Mouse (Mus musculus): ENCODE measurements around the gene Ranbp9. TPM values are rescaled to one million over a fixed set of nuclear protein-coding genes. Genes with fewer than 3 reads are reported as not detected.
A peak's percentile ranks its signal among the peaks of the same experiment; 100 is the strongest.

Gene Ranbp9
- polyA plus RNA-seq, 1 experiment from 2014 or later: 6.8 TPM

DNA sequence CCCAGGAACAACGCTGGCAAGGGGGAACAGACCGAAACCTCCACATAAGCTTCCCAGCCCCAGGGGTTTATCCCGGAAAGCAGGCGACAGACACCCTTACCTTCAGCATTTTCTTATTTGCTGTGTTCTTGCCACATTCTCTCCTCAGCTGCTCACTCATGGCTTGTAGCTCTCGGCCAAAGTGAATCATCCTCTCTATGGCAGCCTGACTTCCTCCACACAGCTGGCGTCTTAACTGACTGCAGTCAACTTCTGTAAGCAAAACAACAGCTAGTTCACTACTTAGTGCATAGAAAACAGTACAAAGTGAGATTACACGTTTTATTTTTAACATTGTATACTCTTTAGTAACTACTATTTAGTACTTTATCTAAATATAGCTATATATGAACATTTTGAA, 68.8 kb downstream of the Ranbp9 start:
- no peaks in the 10 kb centered on the region for H3K27me3 ChIP-seq (replicated peaks)
- WGBS: 89% methylated on average over 7 of the region's 7 CpGs
- no peak overlapping the region for H3K4me2 ChIP-seq
- no peak for ATAC-seq (ENCODE audit: insufficient number of reproducible peaks, low FRiP score)
- H3K27ac ChIP-seq (ENCODE audit: poor library complexity, severe bottlenecking): no peak overlapping the region
- H3K9ac ChIP-seq: no peak overlapping the region
- peaks cover 61% of the 10 kb centered on the region for H3K36me3 ChIP-seq
- H3K4me1 ChIP-seq (replicated peaks): no peaks in the 10 kb centered on the region
- no peak overlapping the region for H3K4me3 ChIP-seq
- H3K9me3 ChIP-seq (replicated peaks): no peaks in the 10 kb centered on the region

DNA sequence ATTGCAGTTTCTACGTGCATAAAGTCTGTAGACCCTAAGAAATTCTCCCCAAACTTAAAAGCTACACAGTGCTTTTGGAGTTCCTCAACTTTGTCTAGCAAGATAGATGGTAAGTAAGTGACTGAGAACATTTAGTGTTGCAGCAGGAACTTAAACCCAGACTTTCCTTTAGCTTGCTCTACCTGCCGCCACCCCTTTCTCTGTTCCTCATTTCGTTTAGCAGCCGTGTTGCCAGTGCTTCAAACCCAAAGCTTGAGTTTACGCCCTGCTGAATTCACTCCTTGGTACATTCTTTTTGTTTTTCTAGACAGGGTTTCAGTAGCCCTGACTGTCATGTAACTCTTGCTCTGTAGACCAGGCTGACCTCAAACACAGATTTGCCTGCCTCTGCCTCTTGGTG, 81.5 kb downstream of the Ranbp9 start:
- peak overlapping the region; percentile 82 for H3K4me2 ChIP-seq
- peaks cover 8% of the 10 kb centered on the region for H3K4me1 ChIP-seq (replicated peaks)
- no peaks in the 10 kb centered on the region for H3K27me3 ChIP-seq (replicated peaks)
- no peaks in the 10 kb centered on the region for H3K9me3 ChIP-seq (replicated peaks)
- WGBS: 88% methylated on average over 5 of the region's 5 CpGs
- peaks cover 49% of the 10 kb centered on the region for H3K36me3 ChIP-seq
- H3K4me3 ChIP-seq: peak overlapping the region; percentile 63
- H3K27ac ChIP-seq (ENCODE audit: poor library complexity, severe bottlenecking): no peak overlapping the region
- H3K9ac ChIP-seq: no peak overlapping the region
- ATAC-seq (ENCODE audit: insufficient number of reproducible peaks, low FRiP score): no peak

DNA sequence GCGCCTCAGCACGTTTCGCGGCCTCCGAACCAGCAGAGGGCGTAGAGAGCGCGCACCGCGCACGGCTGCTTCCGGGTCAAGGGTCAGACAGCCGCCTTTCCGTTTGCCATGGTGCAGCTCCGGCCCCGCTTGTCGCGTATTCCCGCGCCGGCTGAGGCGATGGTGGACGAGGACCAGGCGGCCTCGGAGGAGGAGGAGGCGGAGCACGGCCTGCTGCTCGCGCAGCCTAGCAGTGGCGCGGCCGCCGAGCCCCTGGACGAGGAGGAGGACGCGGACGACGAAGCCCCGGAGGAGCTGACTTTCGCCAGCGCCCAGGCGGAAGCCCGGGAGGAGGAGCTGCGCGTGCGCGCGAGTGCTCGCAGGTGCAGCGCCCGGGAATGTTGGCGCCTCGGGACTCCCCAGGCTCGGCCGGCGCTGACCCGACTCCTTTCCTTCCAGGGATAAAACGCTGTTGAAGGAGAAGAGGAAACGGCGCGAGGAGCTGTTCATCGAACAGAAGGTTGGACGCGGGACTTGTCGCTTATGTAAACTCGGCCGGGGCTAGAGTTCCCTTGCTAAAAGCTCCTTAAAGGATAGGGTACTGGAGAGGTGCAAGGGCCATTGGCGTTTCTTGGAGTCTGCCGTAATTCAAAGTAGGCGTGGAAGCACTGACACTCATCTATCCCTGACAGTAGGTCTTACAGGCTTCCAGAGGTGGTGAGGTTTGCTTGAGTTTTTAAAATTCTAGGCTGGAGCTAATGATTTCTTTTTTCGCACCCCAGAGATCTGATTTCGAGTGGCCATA, 82.6 kb downstream of the Ranbp9 start, which contains the start of gene Nol7:
Gene Nol7 (plus strand): TSS at position 94 of the 784 bp plus-strand sequence.
- H3K27me3 ChIP-seq (replicated peaks): no peaks in the 10 kb centered on the region
- H3K4me2 ChIP-seq: peak within 1 kb of the TSS; percentile 82
- ATAC-seq (ENCODE audit: insufficient number of reproducible peaks, low FRiP score): peak; percentile 96
- peak within 1 kb of the TSS; percentile 92 for H3K27ac ChIP-seq (ENCODE audit: poor library complexity, severe bottlenecking)
- peak within 1 kb of the TSS; percentile 63 for H3K4me3 ChIP-seq
- peaks cover 8% of the 10 kb centered on the region for H3K4me1 ChIP-seq (replicated peaks)
- H3K36me3 ChIP-seq: peaks cover 49% of the 10 kb centered on the region
- peak within 1 kb of the TSS; percentile 75 for H3K9ac ChIP-seq
- 1% methylated on average over 72 of the region's 72 CpGs for WGBS
- peaks cover 4% of the 10 kb centered on the region; the same call in 1 of the 2 replicates for H3K9me3 ChIP-seq (replicated peaks)

DNA sequence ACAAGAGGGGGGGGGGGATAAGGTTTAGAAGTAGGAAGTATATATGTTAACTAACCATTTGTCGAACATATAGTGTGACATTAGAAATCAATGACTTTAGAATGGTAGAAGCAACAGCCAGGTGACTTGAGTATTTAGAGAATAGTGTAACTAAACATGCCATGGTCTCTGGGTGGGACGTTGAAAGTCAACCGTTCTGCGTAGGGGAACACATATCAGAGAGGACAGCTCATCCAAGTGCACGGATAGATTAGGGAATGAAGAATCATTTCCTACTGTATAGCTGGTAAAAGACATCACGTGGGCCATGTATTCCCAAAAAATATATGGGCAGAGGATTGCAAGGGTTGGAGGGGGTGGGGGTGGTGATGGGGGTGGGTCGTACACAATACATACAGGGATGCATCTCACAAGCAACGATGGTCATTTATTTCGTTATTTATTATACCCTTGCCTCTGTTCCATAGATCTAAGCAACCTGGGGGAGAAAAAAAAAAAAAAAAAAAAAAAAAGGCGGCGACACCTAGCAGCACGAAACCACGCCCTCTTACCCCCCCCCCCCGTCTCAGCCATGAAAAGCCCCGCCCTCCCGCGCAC, 83.3 kb downstream of the Ranbp9 start:
- peak overlapping the region; percentile 63 for H3K4me3 ChIP-seq
- H3K9ac ChIP-seq: no peak overlapping the region
- H3K36me3 ChIP-seq: peaks cover 43% of the 10 kb centered on the region
- peaks cover 4% of the 10 kb centered on the region; the same call in 1 of the 2 replicates for H3K9me3 ChIP-seq (replicated peaks)
- no peak for ATAC-seq (ENCODE audit: insufficient number of reproducible peaks, low FRiP score)
- WGBS: 49% methylated on average over 13 of the region's 17 CpGs
- H3K27ac ChIP-seq (ENCODE audit: poor library complexity, severe bottlenecking): no peak overlapping the region; the same call in 1 of the 2 replicates
- H3K4me1 ChIP-seq (replicated peaks): peaks cover 8% of the 10 kb centered on the region
- H3K4me2 ChIP-seq: peak overlapping the region; percentile 82
- H3K27me3 ChIP-seq (replicated peaks): no peaks in the 10 kb centered on the region

DNA sequence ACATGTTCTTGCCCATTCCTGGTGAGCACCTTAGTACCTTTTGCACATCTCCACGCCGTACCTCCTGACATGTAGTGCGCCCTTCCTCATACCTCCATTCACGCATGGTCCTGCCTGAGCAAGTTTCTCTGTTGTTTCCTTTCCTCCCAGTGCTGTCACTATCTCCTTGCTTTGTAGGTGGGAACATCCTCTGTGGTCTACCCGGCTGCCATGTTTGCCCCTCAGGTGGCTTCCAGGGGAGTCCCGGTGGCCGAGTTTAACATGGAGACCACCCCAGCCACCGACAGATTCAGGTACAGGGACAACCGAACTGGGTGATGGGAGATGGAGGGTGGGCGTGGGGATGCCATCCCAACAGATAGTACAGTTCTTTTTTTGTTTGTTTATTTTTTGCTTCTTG, 95.8 kb downstream of the Ranbp9 start:
- ATAC-seq (ENCODE audit: insufficient number of reproducible peaks, low FRiP score): no peak

DNA sequence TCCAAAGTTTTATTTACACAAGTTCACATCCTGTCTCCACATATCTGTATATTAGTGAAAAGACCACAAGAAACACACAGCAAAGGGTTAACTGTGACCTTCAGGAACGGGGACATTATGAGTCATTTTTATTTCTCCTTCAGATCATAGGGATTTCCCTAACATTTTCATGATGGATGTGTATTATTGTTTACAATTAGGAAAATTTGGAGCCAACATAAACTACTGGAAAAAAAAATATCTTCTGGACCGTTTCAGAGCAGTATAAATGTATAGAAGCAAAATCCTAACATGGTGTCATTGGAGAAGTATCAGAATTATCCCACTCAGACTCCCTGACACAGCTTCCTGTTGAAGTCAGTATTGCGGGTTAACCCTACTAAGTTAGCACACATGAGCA, 101.1 kb downstream of the Ranbp9 start:
- H3K4me1 ChIP-seq (replicated peaks): no peaks in the 10 kb centered on the region
- no peak overlapping the region for H3K4me2 ChIP-seq
- H3K9me3 ChIP-seq (replicated peaks): no peaks in the 10 kb centered on the region
- no peak overlapping the region for H3K9ac ChIP-seq
- H3K27me3 ChIP-seq (replicated peaks): no peaks in the 10 kb centered on the region
- no peak overlapping the region for H3K27ac ChIP-seq (ENCODE audit: poor library complexity, severe bottlenecking)
- WGBS: 76% methylated on average over 3 of the region's 3 CpGs
- no peak for ATAC-seq (ENCODE audit: insufficient number of reproducible peaks, low FRiP score)
- no peak overlapping the region for H3K4me3 ChIP-seq
- peaks cover 41% of the 10 kb centered on the region for H3K36me3 ChIP-seq

More for the DNA sequence above, 95.8 kb downstream of the Ranbp9 start:
- WGBS: 88% methylated on average over 10 of the region's 10 CpGs
- no peaks in the 10 kb centered on the region for H3K27me3 ChIP-seq (replicated peaks)
- no peaks in the 10 kb centered on the region for H3K4me1 ChIP-seq (replicated peaks)
- H3K9ac ChIP-seq: no peak overlapping the region
- H3K9me3 ChIP-seq (replicated peaks): no peaks in the 10 kb centered on the region
- no peak overlapping the region for H3K4me2 ChIP-seq
- H3K36me3 ChIP-seq: peaks cover 33% of the 10 kb centered on the region
- no peak overlapping the region for H3K4me3 ChIP-seq
- no peak overlapping the region for H3K27ac ChIP-seq (ENCODE audit: poor library complexity, severe bottlenecking)

DNA sequence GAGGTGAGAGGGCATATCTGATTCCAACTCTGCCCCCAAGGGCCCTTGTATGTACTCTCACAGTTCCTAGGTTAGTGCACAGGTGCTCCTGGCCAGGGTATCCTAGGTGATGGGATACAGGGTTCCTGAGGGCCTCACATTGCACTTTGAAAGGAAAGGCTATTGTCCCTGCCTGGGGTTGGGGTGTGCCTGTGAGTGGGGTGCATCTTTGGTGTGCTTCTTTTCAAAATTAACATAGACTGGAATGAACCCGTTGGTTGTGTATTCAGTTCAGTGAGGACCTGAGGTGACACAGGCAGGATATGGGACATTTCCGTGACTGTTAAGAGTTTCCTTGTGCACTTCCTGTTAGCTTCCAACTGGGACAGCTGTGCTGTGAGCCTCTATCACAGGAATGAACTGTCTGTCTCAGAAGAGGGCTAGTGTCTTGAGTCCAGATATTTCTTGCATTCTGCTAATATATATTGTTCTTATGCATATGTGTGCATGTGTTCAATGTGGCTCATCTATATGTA, 106.1 kb downstream of the Ranbp9 start:
- peaks cover 52% of the 10 kb centered on the region for H3K36me3 ChIP-seq

DNA sequence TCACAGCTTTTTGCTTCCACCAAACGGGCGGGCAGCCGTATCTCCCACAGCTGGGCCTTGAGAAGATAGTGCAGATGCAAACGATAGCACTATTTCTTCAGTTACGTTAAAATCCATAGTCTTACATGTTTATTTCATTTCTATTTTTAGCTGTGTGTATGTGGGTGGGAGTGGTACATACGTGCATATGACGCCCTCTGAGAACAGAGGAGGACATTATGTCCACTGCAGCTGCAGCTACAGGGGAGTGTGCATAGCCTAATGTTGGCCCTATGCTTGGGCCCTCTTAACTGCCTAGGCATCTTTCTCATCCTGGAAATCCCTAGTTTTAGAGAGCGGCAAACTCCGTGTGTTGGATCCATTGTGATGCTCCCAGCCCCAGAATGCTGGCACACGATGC, 106.9 kb downstream of the Ranbp9 start:
- no peak for ATAC-seq (ENCODE audit: insufficient number of reproducible peaks, low FRiP score)
- Histone ChIP-seq H3K4me2 (no peak overlapping the region), H3K4me1 (replicated peaks) (no peaks in the 10 kb centered on the region; the same call in 1 of the 2 replicates), H3K27ac (ENCODE audit: poor library complexity, severe bottlenecking) (no peak overlapping the region), H3K36me3 (peaks cover 52% of the 10 kb centered on the region), H3K9ac (no peak overlapping the region), H3K27me3 (replicated peaks) (no peaks in the 10 kb centered on the region), H3K4me3 (no peak overlapping the region), H3K9me3 (replicated peaks) (peaks cover 6% of the 10 kb centered on the region)
- 81% methylated on average over 10 of the region's 10 CpGs for WGBS

More for the DNA sequence above, 106.1 kb downstream of the Ranbp9 start:
- 38% methylated on average over 2 of the region's 2 CpGs for WGBS
- H3K4me3 ChIP-seq: no peak overlapping the region
- peak overlapping the region; percentile 9; the same call in 1 of the 2 replicates for H3K4me2 ChIP-seq
- H3K9ac ChIP-seq: no peak overlapping the region
- H3K27me3 ChIP-seq (replicated peaks): no peaks in the 10 kb centered on the region
- peaks cover 6% of the 10 kb centered on the region for H3K9me3 ChIP-seq (replicated peaks)
- 0 out of 2 replicates have a peak, but pooled peaks have one; percentile 51 for ATAC-seq (ENCODE audit: insufficient number of reproducible peaks, low FRiP score)
- no peak overlapping the region for H3K27ac ChIP-seq (ENCODE audit: poor library complexity, severe bottlenecking)
- H3K4me1 ChIP-seq (replicated peaks): no peaks in the 10 kb centered on the region; the same call in 1 of the 2 replicates

DNA sequence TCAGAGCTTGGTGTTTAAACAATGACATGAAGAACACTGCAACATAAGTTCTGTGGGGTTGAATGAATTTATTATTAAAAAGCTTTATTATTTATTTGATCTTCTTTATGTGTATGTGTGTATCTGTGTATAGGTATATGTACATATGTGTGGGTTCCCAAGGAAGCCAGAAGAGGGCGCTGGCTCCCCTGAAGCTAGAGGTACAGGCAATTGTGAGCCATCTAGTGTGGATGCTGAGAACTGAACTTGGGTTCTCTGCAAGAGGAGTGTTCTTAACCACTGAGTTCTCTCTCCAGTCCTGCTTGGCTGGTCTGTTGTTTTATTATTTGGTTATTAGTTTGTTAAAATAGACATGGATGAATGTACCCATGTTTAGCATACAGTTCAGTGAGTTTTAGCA, 108.2 kb downstream of the Ranbp9 start:
- H3K27me3 ChIP-seq (replicated peaks): no peaks in the 10 kb centered on the region
- no peak overlapping the region for H3K4me2 ChIP-seq
- ATAC-seq (ENCODE audit: insufficient number of reproducible peaks, low FRiP score): no peak
- 79% methylated on average over 1 of the region's 1 CpGs for WGBS
- H3K4me1 ChIP-seq (replicated peaks): no peaks in the 10 kb centered on the region; the same call in 1 of the 2 replicates
- peaks cover 6% of the 10 kb centered on the region for H3K9me3 ChIP-seq (replicated peaks)
- H3K4me3 ChIP-seq: no peak overlapping the region
- no peak overlapping the region for H3K27ac ChIP-seq (ENCODE audit: poor library complexity, severe bottlenecking)
- H3K36me3 ChIP-seq: peaks cover 50% of the 10 kb centered on the region
- no peak overlapping the region for H3K9ac ChIP-seq

DNA sequence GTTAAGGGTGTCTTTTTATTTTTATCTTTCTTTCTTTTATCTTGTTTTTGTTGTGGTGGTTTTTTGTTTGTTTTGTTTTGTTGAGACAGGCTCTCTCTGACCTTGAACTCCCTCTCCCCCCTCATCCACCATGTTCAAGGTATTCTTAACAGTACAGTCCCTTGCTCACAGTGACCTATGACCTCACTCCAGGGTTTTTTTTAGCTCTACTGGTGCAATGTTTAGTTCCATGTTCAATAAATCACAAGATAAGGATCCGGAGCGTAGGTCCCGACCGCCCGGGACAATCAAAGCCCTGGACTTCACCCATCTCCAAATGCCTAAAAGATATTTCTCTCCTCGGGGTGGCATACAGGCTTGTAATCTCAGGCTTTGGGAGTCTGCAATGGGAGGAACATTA, 111.0 kb downstream of the Ranbp9 start:
- no peak overlapping the region for H3K9ac ChIP-seq
- no peak overlapping the region for H3K4me3 ChIP-seq
- peaks cover 5% of the 10 kb centered on the region for H3K4me1 ChIP-seq (replicated peaks)
- no peak for ATAC-seq (ENCODE audit: insufficient number of reproducible peaks, low FRiP score)
- no peak overlapping the region for H3K27ac ChIP-seq (ENCODE audit: poor library complexity, severe bottlenecking)
- peaks cover 34% of the 10 kb centered on the region for H3K36me3 ChIP-seq
- peaks cover 6% of the 10 kb centered on the region for H3K9me3 ChIP-seq (replicated peaks)
- 77% methylated on average over 6 of the region's 6 CpGs for WGBS
- H3K27me3 ChIP-seq (replicated peaks): no peaks in the 10 kb centered on the region
- no peak overlapping the region for H3K4me2 ChIP-seq

DNA sequence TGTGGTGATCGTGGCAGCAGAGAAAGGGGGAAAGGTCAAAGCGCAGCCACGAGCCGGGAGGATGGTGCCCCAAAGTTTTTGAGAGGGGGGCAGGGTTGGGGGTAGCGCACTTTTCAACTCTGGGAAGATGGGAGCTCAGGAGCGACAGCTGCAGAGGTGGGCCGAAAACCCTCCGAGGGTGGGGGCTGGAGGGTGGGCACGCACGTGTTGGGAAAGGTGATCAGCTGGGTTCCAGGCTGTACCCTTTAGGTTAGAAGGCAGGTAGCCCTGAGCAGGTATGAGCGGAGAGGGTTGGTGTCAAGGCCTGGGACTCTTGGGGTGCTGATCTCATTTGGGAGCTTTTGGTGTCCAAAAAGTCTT, 115.3 kb downstream of the Ranbp9 start:
- Histone ChIP-seq H3K9ac (peak overlapping the region; percentile 70), H3K27me3 (replicated peaks) (no peaks in the 10 kb centered on the region), H3K4me2 (peak overlapping the region; percentile 87), H3K4me3 (peak overlapping the region; percentile 60), H3K9me3 (replicated peaks) (no peaks in the 10 kb centered on the region), H3K36me3 (peaks cover 5% of the 10 kb centered on the region), H3K4me1 (replicated peaks) (peaks cover 9% of the 10 kb centered on the region), H3K27ac (ENCODE audit: poor library complexity, severe bottlenecking) (peak overlapping the region; percentile 17)
- WGBS: 9% methylated on average over 11 of the region's 11 CpGs
- peak; percentile 33; the same call in 1 of the 2 replicates for ATAC-seq (ENCODE audit: insufficient number of reproducible peaks, low FRiP score)

Data from heart, embryonic 12.5 days (tissue).